Mouse (Mus musculus) limb, embryonic 15.5 days (tissue): ENCODE results near the gene Tchp. TPM values are rescaled to one million over a fixed set of nuclear protein-coding genes. Genes with fewer than 3 reads are reported as not detected.

Experiments used
- ATAC-seq: fragments of 200-750 bp; cut with Nextera tagmentation; 2 replicates; pipeline ENCODE4 v1.8.0; 2017; ENCODE audit warnings: low read depth, moderate TSS enrichment; ENCODE audit not compliant: insufficient number of reproducible peaks, low FRiP score, low TSS enrichment
- H3K27ac ChIP-seq: fragments of 300-500 bp; sonication (generic); 2 replicates; pipeline ENCODE4 v1.5.1; 2015; ENCODE audit warnings: moderate library complexity, mild to moderate bottlenecking, inconsistent platforms
- H3K27me3 ChIP-seq: fragments of 300-500 bp; sonication (generic); 2 replicates; pipeline ENCODE4 v1.6.1; 2015; ENCODE audit warnings: inconsistent platforms
- H3K36me3 ChIP-seq: fragments of 300-500 bp; sonication (generic); 2 replicates; pipeline ENCODE4 v1.6.1; 2015; ENCODE audit warnings: inconsistent platforms
- H3K4me1 ChIP-seq: fragments of 300-500 bp; sonication (generic); 2 replicates; pipeline ENCODE4 v1.6.1; 2015; ENCODE audit warnings: inconsistent platforms
- H3K4me2 ChIP-seq: fragments of 300-500 bp; sonication (generic); 2 replicates; pipeline ENCODE4 v1.6.1; 2015; ENCODE audit warnings: mild to moderate bottlenecking, inconsistent platforms
- H3K4me3 ChIP-seq: fragments of 300-500 bp; sonication (generic); 2 replicates; pipeline ENCODE4 v1.5.1; 2015; ENCODE audit warnings: mild to moderate bottlenecking, inconsistent platforms
- H3K9ac ChIP-seq: fragments of 300-500 bp; sonication (generic); 2 replicates; pipeline ENCODE4 v1.6.1; 2015; ENCODE audit warnings: inconsistent platforms
- H3K9me3 ChIP-seq: fragments of 300-500 bp; sonication (generic); 2 replicates; pipeline ENCODE4 v1.6.1; 2016; ENCODE audit warnings: inconsistent platforms
- WGBS: fragments of 180-500 bp; shearing (Covaris S2); methylation state at CpG from one replicate; pipeline ENCODE4 v1.1.7; 2015; 5-methylcytosine and 5-hydroxymethylcytosine counted together
- polyA plus RNA-seq: library from polyadenylated mRNA; unstranded; fragments of >200 nt; fragmentation: Nextera tagmentation; extraction: Ambion mirVana; gene quantifications from 2 replicates; pipeline ENCODE4 v1.2.1, GENCODE M21; 2015

The Tchp gene
- polyA plus RNA-seq, 1 experiment from 2014 or later, result 15.1 TPM

- H3K4me2 ChIP-seq, result no peak overlapping the region
- H3K4me3 ChIP-seq, result no peak overlapping the region
- H3K4me1 ChIP-seq, result no peaks in the 10 kb centered on the region
- no peak for ATAC-seq
- H3K9me3 ChIP-seq, result no peaks in the 10 kb centered on the region
- 90% methylated on average over 13 of the region's 13 CpGs for WGBS
- peaks cover 73% of the 10 kb centered on the region for H3K36me3 ChIP-seq
- no peak overlapping the region for H3K9ac ChIP-seq
- H3K27ac ChIP-seq, result no peak overlapping the region; the same call in 1 of the 2 replicates
- H3K27me3 ChIP-seq, result no peaks in the 10 kb centered on the region
These were observed 15.3 kb downstream of the Tchp start for GRCm38 (mm10) chr5:114722846-114723245.

- no peak overlapping the region for H3K9ac ChIP-seq
- no peaks in the 10 kb centered on the region for H3K4me1 ChIP-seq
- no peaks in the 10 kb centered on the region for H3K27me3 ChIP-seq
- H3K27ac ChIP-seq, result no peak overlapping the region
- H3K36me3 ChIP-seq, result peaks cover 70% of the 10 kb centered on the region
- WGBS, result 82% methylated on average over 10 of the region's 10 CpGs
- no peak overlapping the region for H3K4me3 ChIP-seq
- H3K4me2 ChIP-seq, result no peak overlapping the region
- H3K9me3 ChIP-seq, result no peaks in the 10 kb centered on the region
- no peak for ATAC-seq
These were observed 20.6 kb downstream of the Tchp start for GRCm38 (mm10) chr5:114728160-114728559.

- 51% methylated on average over 10 of the region's 10 CpGs for WGBS
- Histone ChIP-seq H3K9ac (no peak overlapping the region), H3K4me3 (no peak overlapping the region), H3K9me3 (no peaks in the 10 kb centered on the region), H3K27ac (no peak overlapping the region), H3K36me3 (peaks cover 83% of the 10 kb centered on the region), H3K27me3 (no peaks in the 10 kb centered on the region), H3K4me1 (no peaks in the 10 kb centered on the region), H3K4me2 (no peak overlapping the region)
- peak; percentile 50; the same call in 1 of the 2 replicates for ATAC-seq
These were observed 22.6 kb downstream of the Tchp start for GRCm38 (mm10) chr5:114730129-114730528.

GRCm38 (mm10) chr5:114731498-114731897 is 23.9 kb downstream of the Tchp start:
- Histone ChIP-seq H3K27me3 (no peaks in the 10 kb centered on the region), H3K4me2 (no peak overlapping the region), H3K9me3 (no peaks in the 10 kb centered on the region), H3K27ac (no peak overlapping the region), H3K4me1 (no peaks in the 10 kb centered on the region), H3K9ac (no peak overlapping the region), H3K36me3 (peaks cover 87% of the 10 kb centered on the region), H3K4me3 (no peak overlapping the region)
- no peak for ATAC-seq
- 71% methylated on average over 6 of the region's 6 CpGs for WGBS

- Histone ChIP-seq H3K4me3 (no peak overlapping the region), H3K27me3 (no peaks in the 10 kb centered on the region), H3K27ac (no peak overlapping the region), H3K9ac (no peak overlapping the region), H3K4me1 (no peaks in the 10 kb centered on the region), H3K9me3 (no peaks in the 10 kb centered on the region), H3K36me3 (peaks cover 91% of the 10 kb centered on the region), H3K4me2 (no peak overlapping the region)
- ATAC-seq, result no peak
- 85% methylated on average over 15 of the region's 15 CpGs for WGBS
These were observed 24.4 kb downstream of the Tchp start for GRCm38 (mm10) chr5:114731969-114732368.

GRCm38 (mm10) chr5:114733606-114734005 is 26.0 kb downstream of the Tchp start:
- 94% methylated on average over 15 of the region's 15 CpGs for WGBS
- H3K27ac ChIP-seq, result no peak overlapping the region
- no peak overlapping the region for H3K4me2 ChIP-seq
- H3K27me3 ChIP-seq, result no peaks in the 10 kb centered on the region
- H3K4me1 ChIP-seq, result peaks cover 8% of the 10 kb centered on the region; the same call in 1 of the 2 replicates
- no peak for ATAC-seq
- H3K9ac ChIP-seq, result no peak overlapping the region
- H3K9me3 ChIP-seq, result no peaks in the 10 kb centered on the region
- no peak overlapping the region for H3K4me3 ChIP-seq
- peaks cover 93% of the 10 kb centered on the region for H3K36me3 ChIP-seq

GRCm38 (mm10) chr5:114737090-114737887 is 29.7 kb downstream of the Tchp start:
- 83% methylated on average over 21 of the region's 21 CpGs for WGBS
- H3K27me3 ChIP-seq, result no peaks in the 10 kb centered on the region
- peaks cover 11% of the 10 kb centered on the region for H3K4me1 ChIP-seq
- peaks cover 94% of the 10 kb centered on the region for H3K36me3 ChIP-seq
- no peak overlapping the region for H3K4me3 ChIP-seq
- no peak overlapping the region for H3K4me2 ChIP-seq
- no peak overlapping the region for H3K9ac ChIP-seq
- H3K9me3 ChIP-seq, result no peaks in the 10 kb centered on the region
- ATAC-seq, result no peak
- H3K27ac ChIP-seq, result peak overlapping the region; percentile 22; the same call in 1 of the 2 replicates

- no peak for ATAC-seq
- WGBS, result 83% methylated on average over 12 of the region's 12 CpGs
- H3K4me1 ChIP-seq, result peaks cover 11% of the 10 kb centered on the region
- no peak overlapping the region for H3K9ac ChIP-seq
- no peak overlapping the region for H3K4me2 ChIP-seq
- no peaks in the 10 kb centered on the region for H3K9me3 ChIP-seq
- H3K27me3 ChIP-seq, result no peaks in the 10 kb centered on the region
- peak overlapping the region; percentile 55 for H3K27ac ChIP-seq
- peaks cover 95% of the 10 kb centered on the region for H3K36me3 ChIP-seq
- no peak overlapping the region for H3K4me3 ChIP-seq
These were observed 31.2 kb downstream of the Tchp start for GRCm38 (mm10) chr5:114738707-114739241.

GRCm38 (mm10) chr5:114740595-114740994 is 33.0 kb downstream of the Tchp start:
- Histone ChIP-seq H3K27ac (peak overlapping the region; percentile 4; the same call in 1 of the 2 replicates), H3K4me1 (peaks cover 11% of the 10 kb centered on the region), H3K36me3 (peaks cover 97% of the 10 kb centered on the region), H3K4me3 (no peak overlapping the region), H3K27me3 (no peaks in the 10 kb centered on the region), H3K4me2 (no peak overlapping the region), H3K9me3 (no peaks in the 10 kb centered on the region), H3K9ac (no peak overlapping the region)
- WGBS, result 70% methylated on average over 4 of the region's 4 CpGs
- ATAC-seq, result no peak

GRCm38 (mm10) chr5:114742572-114742971 is 35.0 kb downstream of the Tchp start:
- peaks cover 9% of the 10 kb centered on the region for H3K4me1 ChIP-seq
- H3K27me3 ChIP-seq, result no peaks in the 10 kb centered on the region
- H3K4me2 ChIP-seq, result no peak overlapping the region
- H3K36me3 ChIP-seq, result peaks cover 89% of the 10 kb centered on the region
- ATAC-seq, result no peak
- whole genome bisulfite sequencing, result 89% methylated on average over 10 of the region's 10 CpGs
- H3K27ac ChIP-seq, result no peak overlapping the region
- no peak overlapping the region for H3K4me3 ChIP-seq
- H3K9ac ChIP-seq, result no peak overlapping the region
- H3K9me3 ChIP-seq, result no peaks in the 10 kb centered on the region

- Histone ChIP-seq H3K4me2 (no peak overlapping the region), H3K4me3 (no peak overlapping the region), H3K36me3 (peaks cover 89% of the 10 kb centered on the region), H3K27me3 (no peaks in the 10 kb centered on the region), H3K4me1 (peaks cover 7% of the 10 kb centered on the region), H3K9me3 (no peaks in the 10 kb centered on the region), H3K9ac (no peak overlapping the region), H3K27ac (no peak overlapping the region)
- ATAC-seq, result no peak
- 89% methylated on average over 13 of the region's 13 CpGs for WGBS
These were observed 35.6 kb downstream of the Tchp start for GRCm38 (mm10) chr5:114742998-114743696.

- no peak for ATAC-seq
- Histone ChIP-seq H3K4me1 (peaks cover 3% of the 10 kb centered on the region), H3K4me3 (no peak overlapping the region), H3K27me3 (no peaks in the 10 kb centered on the region), H3K27ac (no peak overlapping the region), H3K36me3 (peaks cover 89% of the 10 kb centered on the region), H3K4me2 (no peak overlapping the region), H3K9me3 (no peaks in the 10 kb centered on the region), H3K9ac (no peak overlapping the region)
- 89% methylated on average over 8 of the region's 8 CpGs for WGBS
These were observed 36.1 kb downstream of the Tchp start for GRCm38 (mm10) chr5:114743697-114744090.
